Mouse (Mus musculus): Measurements from ENCODE around the gene Skap1. TPM values are rescaled to one million over a fixed set of nuclear protein-coding genes. Genes with fewer than 3 reads are reported as not detected.
A peak's percentile ranks its signal among the peaks of the same experiment; 100 is the strongest.

Skap1 gene
- polyA plus RNA-seq, 1 experiment: 3.0 TPM

DNA sequence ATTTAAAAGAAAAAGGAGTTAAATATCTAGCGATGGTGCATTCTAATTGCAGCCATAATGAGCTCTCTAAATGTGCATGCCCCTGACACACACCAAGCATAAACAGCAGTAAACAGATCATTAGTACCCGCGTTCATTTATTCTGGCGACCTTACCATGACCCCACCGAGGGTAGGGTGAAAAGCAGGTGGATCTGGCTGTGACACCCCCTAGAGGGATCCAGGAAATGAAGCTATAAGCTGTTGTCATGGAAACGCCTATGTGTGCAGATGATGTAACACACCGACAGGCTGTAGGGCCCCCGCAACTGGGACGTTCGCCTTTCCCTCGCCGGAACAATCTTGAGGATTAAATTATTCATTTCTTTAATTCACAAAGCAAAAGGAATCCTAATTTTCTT, 277.6 kb downstream of the Skap1 start:
- H3K4me1 ChIP-seq (ENCODE audit: control insufficient read depth, insufficient read depth, low read length): no peaks in the 10 kb centered on the region
- no peak overlapping the region for H3K27ac ChIP-seq (ENCODE audit: insufficient read depth, low read length)
- no peak overlapping the region for H3K4me3 ChIP-seq (ENCODE audit: insufficient read depth, low read length)
- TF ChIP-seq POLR2A (IDR thresholded peaks at IDR 0.05; ENCODE audit: extremely low read depth, insufficient read depth, low read length) (no peak), CTCF (IDR thresholded peaks at IDR 0.05; ENCODE audit: extremely low read depth, insufficient read depth, low read length) (no peak)

- no peak overlapping the region for H3K4me3 ChIP-seq (ENCODE audit: insufficient read depth, low read length)
- H3K4me1 ChIP-seq (ENCODE audit: control insufficient read depth, insufficient read depth, low read length): no peaks in the 10 kb centered on the region
- H3K27ac ChIP-seq (ENCODE audit: insufficient read depth, low read length): no peak overlapping the region
- TF ChIP-seq CTCF (IDR thresholded peaks at IDR 0.05; ENCODE audit: extremely low read depth, insufficient read depth, low read length): no peak
- TF ChIP-seq POLR2A (IDR thresholded peaks at IDR 0.05; ENCODE audit: extremely low read depth, insufficient read depth, low read length): no peak
These were observed 278.6 kb downstream of the Skap1 start for GRCm38 (mm10) chr11:96743000-96743399.

- no peak for TF ChIP-seq CTCF (IDR thresholded peaks at IDR 0.05; ENCODE audit: extremely low read depth, insufficient read depth, low read length)
- TF ChIP-seq POLR2A (IDR thresholded peaks at IDR 0.05; ENCODE audit: extremely low read depth, insufficient read depth, low read length): no peak
- H3K4me3 ChIP-seq (ENCODE audit: insufficient read depth, low read length): no peak overlapping the region
- no peaks in the 10 kb centered on the region for H3K4me1 ChIP-seq (ENCODE audit: control insufficient read depth, insufficient read depth, low read length)
- H3K27ac ChIP-seq (ENCODE audit: insufficient read depth, low read length): no peak overlapping the region
These were observed 279.5 kb downstream of the Skap1 start for GRCm38 (mm10) chr11:96743891-96744290.

DNA sequence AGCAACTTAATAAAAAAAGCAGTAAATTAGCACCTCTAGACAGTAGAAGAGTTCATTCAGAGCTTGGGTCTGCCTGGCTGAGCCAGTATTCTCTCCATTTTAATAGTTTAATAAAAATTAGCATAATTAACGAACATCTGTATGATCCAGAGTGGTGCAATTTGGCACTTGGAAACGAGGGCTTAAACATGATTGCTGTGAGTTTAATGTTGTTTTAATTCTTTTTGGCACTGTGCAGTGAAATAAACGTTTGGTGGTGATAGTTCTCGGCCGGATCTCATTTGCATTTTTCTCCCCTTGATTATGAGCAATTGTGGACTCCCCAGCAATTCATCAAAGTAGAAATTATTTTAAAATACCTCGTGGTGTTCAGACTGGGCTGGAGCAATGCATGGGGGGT, 282.3 kb downstream of the Skap1 start:
- Histone ChIP-seq H3K4me3 (ENCODE audit: insufficient read depth, low read length) (no peak overlapping the region), H3K27ac (ENCODE audit: insufficient read depth, low read length) (no peak overlapping the region), H3K4me1 (ENCODE audit: control insufficient read depth, insufficient read depth, low read length) (no peaks in the 10 kb centered on the region)
- TF ChIP-seq CTCF (IDR thresholded peaks at IDR 0.05; ENCODE audit: extremely low read depth, insufficient read depth, low read length) (no peak), POLR2A (IDR thresholded peaks at IDR 0.05; ENCODE audit: extremely low read depth, insufficient read depth, low read length) (no peak)

DNA sequence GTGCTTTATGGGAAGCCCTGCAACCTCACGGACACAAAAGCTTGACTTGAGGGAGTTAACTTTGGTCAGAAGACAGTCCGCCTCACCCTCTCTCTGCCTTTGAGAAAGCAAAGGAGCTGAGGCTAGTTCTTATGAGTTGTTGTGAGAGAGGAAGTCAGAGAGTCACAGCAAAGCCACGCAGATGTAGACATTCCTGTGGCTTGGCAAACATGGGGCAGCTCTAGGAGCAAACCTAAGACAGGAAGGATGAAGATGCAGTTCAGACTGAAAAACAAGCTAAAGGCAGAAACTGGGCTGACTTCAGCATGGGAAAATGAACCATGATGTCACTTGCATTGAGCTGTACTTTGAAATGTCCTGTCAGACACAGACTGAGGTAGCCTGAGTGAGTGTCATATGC, 283.2 kb downstream of the Skap1 start:
- H3K27ac ChIP-seq (ENCODE audit: insufficient read depth, low read length): no peak overlapping the region
- no peak for TF ChIP-seq CTCF (IDR thresholded peaks at IDR 0.05; ENCODE audit: extremely low read depth, insufficient read depth, low read length)
- H3K4me1 ChIP-seq (ENCODE audit: control insufficient read depth, insufficient read depth, low read length): no peaks in the 10 kb centered on the region
- H3K4me3 ChIP-seq (ENCODE audit: insufficient read depth, low read length): no peak overlapping the region

DNA sequence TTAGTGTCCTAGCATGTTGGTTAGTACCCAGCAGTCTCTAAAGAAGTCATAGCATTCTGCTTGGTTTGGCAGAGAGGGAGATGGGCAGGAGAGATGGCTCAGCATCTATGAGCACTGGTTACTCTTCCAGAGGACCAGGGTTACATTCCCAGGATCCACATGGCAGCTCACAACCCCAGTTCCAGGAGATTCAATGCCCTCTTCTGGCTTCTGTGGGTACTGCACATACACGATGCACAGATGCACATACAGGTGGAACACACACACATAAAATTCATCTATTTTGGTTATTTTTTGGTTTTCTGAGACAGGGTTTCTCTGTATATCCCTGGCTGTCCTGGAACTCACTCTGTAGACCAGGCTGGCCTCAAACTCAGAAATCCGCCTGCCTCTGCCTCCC, 290.9 kb downstream of the Skap1 start:
- no peak overlapping the region for H3K4me3 ChIP-seq (ENCODE audit: insufficient read depth, low read length)
- no peaks in the 10 kb centered on the region for H3K4me1 ChIP-seq (ENCODE audit: control insufficient read depth, insufficient read depth, low read length)
- H3K27ac ChIP-seq (ENCODE audit: insufficient read depth, low read length): no peak overlapping the region
- no peak for TF ChIP-seq CTCF (IDR thresholded peaks at IDR 0.05; ENCODE audit: extremely low read depth, insufficient read depth, low read length)

DNA sequence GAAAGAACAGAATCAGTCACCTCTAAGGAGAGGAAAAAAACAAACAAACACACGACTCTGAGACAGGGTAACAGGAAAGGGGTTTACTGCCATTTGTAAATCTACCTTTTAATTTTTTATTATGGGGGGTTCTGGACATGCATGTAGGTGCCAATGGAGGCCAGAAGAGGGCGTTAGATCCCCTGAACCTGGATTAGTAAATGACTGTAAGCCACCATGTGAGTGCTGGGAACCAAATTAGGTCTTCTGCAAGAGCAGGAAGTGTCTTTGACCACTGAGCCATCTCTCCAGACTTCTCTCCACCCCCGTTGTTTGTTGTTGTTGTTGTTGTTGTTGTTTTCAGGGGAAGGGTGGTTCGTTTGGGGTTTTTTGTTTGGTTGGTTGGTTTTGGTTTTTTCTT, 293.0 kb downstream of the Skap1 start:
- Histone ChIP-seq H3K4me3 (ENCODE audit: insufficient read depth, low read length) (no peak overlapping the region), H3K27ac (ENCODE audit: insufficient read depth, low read length) (no peak overlapping the region), H3K4me1 (ENCODE audit: control insufficient read depth, insufficient read depth, low read length) (no peaks in the 10 kb centered on the region)
- no peak for TF ChIP-seq CTCF (IDR thresholded peaks at IDR 0.05; ENCODE audit: extremely low read depth, insufficient read depth, low read length)
- no peak for TF ChIP-seq POLR2A (IDR thresholded peaks at IDR 0.05; ENCODE audit: extremely low read depth, insufficient read depth, low read length)

- H3K4me3 ChIP-seq (ENCODE audit: insufficient read depth, low read length): no peak overlapping the region
- H3K4me1 ChIP-seq (ENCODE audit: control insufficient read depth, insufficient read depth, low read length): no peaks in the 10 kb centered on the region; the same call in 1 of the 2 replicates
- no peak for TF ChIP-seq POLR2A (IDR thresholded peaks at IDR 0.05; ENCODE audit: extremely low read depth, insufficient read depth, low read length)
- TF ChIP-seq CTCF (IDR thresholded peaks at IDR 0.05; ENCODE audit: extremely low read depth, insufficient read depth, low read length): no peak
- H3K27ac ChIP-seq (ENCODE audit: insufficient read depth, low read length): no peak overlapping the region
These were observed 294.0 kb downstream of the Skap1 start for GRCm38 (mm10) chr11:96758402-96758801.

- no peak overlapping the region for H3K27ac ChIP-seq (ENCODE audit: insufficient read depth, low read length)
- no peaks in the 10 kb centered on the region; the same call in 1 of the 2 replicates for H3K4me1 ChIP-seq (ENCODE audit: control insufficient read depth, insufficient read depth, low read length)
- no peak for TF ChIP-seq POLR2A (IDR thresholded peaks at IDR 0.05; ENCODE audit: extremely low read depth, insufficient read depth, low read length)
- TF ChIP-seq CTCF (IDR thresholded peaks at IDR 0.05; ENCODE audit: extremely low read depth, insufficient read depth, low read length): peak; percentile 80
- no peak overlapping the region for H3K4me3 ChIP-seq (ENCODE audit: insufficient read depth, low read length)
These were observed 295.6 kb downstream of the Skap1 start for GRCm38 (mm10) chr11:96760042-96760441.

GRCm38 (mm10) chr11:96761984-96762383, 297.6 kb downstream of the Skap1 start:
- peaks cover 1% of the 10 kb centered on the region for H3K4me1 ChIP-seq (ENCODE audit: control insufficient read depth, insufficient read depth, low read length)
- no peak overlapping the region for H3K27ac ChIP-seq (ENCODE audit: insufficient read depth, low read length)

More at GRCm38 (mm10) chr11:96761984-96762383, 297.6 kb downstream of the Skap1 start:
- TF ChIP-seq CTCF (IDR thresholded peaks at IDR 0.05; ENCODE audit: extremely low read depth, insufficient read depth, low read length): no peak
- TF ChIP-seq POLR2A (IDR thresholded peaks at IDR 0.05; ENCODE audit: extremely low read depth, insufficient read depth, low read length): no peak
- H3K4me3 ChIP-seq (ENCODE audit: insufficient read depth, low read length): no peak overlapping the region
